Mouse (Mus musculus): Measurements from ENCODE around the gene Mcm10.

- TF ChIP-seq POLR2A (IDR thresholded peaks at IDR 0.05; ENCODE audit: control insufficient read depth, low read depth, low read length), result no peak
- no peak for TF ChIP-seq CTCF (IDR thresholded peaks at IDR 0.05; ENCODE audit: control insufficient read depth, insufficient read depth, insufficient replicate concordance, low read depth, low read length)
These were observed 25.7 kb upstream of the Mcm10 start for GRCm38 (mm10) chr2:5038320-5038719.

Measured in testis, adult 2 months (tissue).